ENCODE assay signal across 9 mouse cellular contexts in the genomic region with DNA sequence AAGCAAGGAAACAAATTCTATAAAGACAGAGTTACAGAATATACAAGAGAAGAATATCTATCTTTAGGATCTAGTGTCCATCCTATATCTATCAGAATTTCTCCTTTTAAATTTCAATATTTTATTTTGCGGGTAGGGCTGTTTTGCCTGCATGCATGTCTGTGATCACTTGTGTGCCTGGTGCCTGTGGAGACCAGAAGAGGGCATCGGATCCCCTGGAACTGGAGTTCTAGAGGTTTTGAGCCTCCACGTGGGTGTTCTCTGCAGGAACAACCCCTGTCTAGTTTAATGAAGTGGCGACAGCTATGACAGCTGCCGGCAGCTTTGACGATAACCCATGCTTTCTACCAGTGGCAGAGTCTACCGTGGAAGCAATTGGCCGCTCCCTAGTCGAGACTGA. TPM values are rescaled to one million over a fixed set of nuclear protein-coding genes. Genes with fewer than 3 reads are reported as not detected.
DNase-seq lines count a peak whose midpoint lies in the region; ATAC-seq and TF ChIP-seq lines count a peak whose summit lies in the region.
"Had no signal": no experiment of that assay in that cellular context is flagged by ENCODE, and none has a peak within 500 bp of the region (broad histone marks: within the 10 kb centered on the region; RNA-seq: fewer than 3 reads in every experiment).

No protein-coding gene starts in this region.

- TF ChIP-seq CTCF in E14TG2a.4 (conservative IDR thresholded peaks at IDR 0.05; ENCODE audit: low read length), result no peak
- peak; percentile 34 for TF ChIP-seq CTCF in cortical plate, adult 2 months (IDR thresholded peaks at IDR 0.05; ENCODE audit: extremely low read depth, insufficient read depth, low read length)

- peaks cover 4% of the 10 kb centered on the region for H3K9me3 ChIP-seq in E14TG2a.4 (ENCODE audit: low read length)
- no peaks in the 10 kb centered on the region for H3K9me3 ChIP-seq in lung, embryonic 15.5 days

- WGBS in lung, embryonic 15.5 days, result 11% methylated on average over 9 of the region's 9 CpGs

- H3K4me2 ChIP-seq in lung, embryonic 15.5 days, result peak overlapping the region; percentile 44

- H3K27ac ChIP-seq in cortical plate, adult 2 months (ENCODE audit: insufficient read depth, low read length), result no peak overlapping the region
- no peak overlapping the region for H3K27ac ChIP-seq in lung, embryonic 15.5 days

- no peak for TF ChIP-seq POLR2A in cortical plate, adult 2 months (IDR thresholded peaks at IDR 0.05; ENCODE audit: extremely low read depth, insufficient read depth, low read length)

- H3K4me1 ChIP-seq in E14TG2a.4 (replicated peaks; ENCODE audit: low read depth, low read length), result peaks cover 49% of the 10 kb centered on the region
- no peaks in the 10 kb centered on the region for H3K4me1 ChIP-seq in cortical plate, adult 2 months (ENCODE audit: control insufficient read depth, insufficient read depth, low read length)
- H3K4me1 ChIP-seq in lung, embryonic 15.5 days, result peaks cover 18% of the 10 kb centered on the region

- peak; percentile 72; the same call in 1 of the 2 replicates for ATAC-seq in lung, embryonic 15.5 days (ENCODE audit: borderline replicate concordance, extremely low read depth, low FRiP score, low TSS enrichment)

- H3K9ac ChIP-seq in lung, embryonic 15.5 days, result no peak overlapping the region

- no peaks in the 10 kb centered on the region for H3K27me3 ChIP-seq in E14TG2a.4 (ENCODE audit: insufficient read depth, low read length)
- peaks cover 29% of the 10 kb centered on the region for H3K27me3 ChIP-seq in lung, embryonic 15.5 days
- H3K27me3 ChIP-seq in splenic B cell, adult 2 months (ENCODE audit: control insufficient read depth, insufficient read depth, low read length, poor library complexity, severe bottlenecking), result no peaks in the 10 kb centered on the region

- intact Hi-C loops in heart, postnatal 10 days (cut with DNase I), result loop anchor here (5.0 kb wide), 1 partner anchor 74 kb away; no protein-coding TSS in a partner anchor

- 0 out of 2 replicates have a peak overlapping the region, but pooled peaks have one; percentile 10 for H3K4me3 ChIP-seq in E14TG2a.4 (replicated peaks; ENCODE audit: low read length)
- H3K4me3 ChIP-seq in cortical plate, adult 2 months (ENCODE audit: insufficient read depth, low read length), result no peak overlapping the region
- no peak overlapping the region for H3K4me3 ChIP-seq in lung, embryonic 15.5 days

- no peaks in the 10 kb centered on the region for H3K36me3 ChIP-seq in E14TG2a.4 (ENCODE audit: insufficient read depth, low read length)
- no peaks in the 10 kb centered on the region for H3K36me3 ChIP-seq in lung, embryonic 15.5 days
- no peaks in the 10 kb centered on the region for H3K36me3 ChIP-seq in splenic B cell, adult 2 months (ENCODE audit: control insufficient read depth, insufficient read depth, low read length, poor library complexity, severe bottlenecking)

- DNase-seq in adrenal gland, adult (ENCODE audit: inconsistent age in 2 of 2, low spot score in 1 of 2), result peak; percentile 45 to 79
- DNase-seq in adrenal gland, postnatal 4 days (ENCODE audit: low spot score in 2 of 2), result no peak
- DNase-seq in heart, postnatal 10 days, result peak; percentile 64 to 70
- DNase-seq in kidney, postnatal 4 days, result peak; percentile 54 to 71
- peak; percentile 8 for DNase-seq in splenic B cell, adult 2 months (ENCODE audit: low read depth, low spot score)

RNA-seq across cellular contexts. Expression of gene Pdzk1, which starts 16.0 kb away (rescaled TPM):
- 10 to 100 TPM in 1 of 2 experiments, 1 to 10 TPM in 1; 7.2 to 40.4 TPM for total RNA-seq in adrenal gland, postnatal 4 days (2021)
- 0.17 and 0.19 TPM in 2 replicates for polyA plus RNA-seq in cortical plate, adult 2 months (2012; rRNA removed)
- total RNA-seq in heart, postnatal 10 days (2021), result under 1 TPM; 0.17 to 0.31 TPM
- polyA plus RNA-seq in lung, embryonic 15.5 days (2015; fragmentation: Nextera tagmentation; extraction: Ambion mirVana), result 0.14 and 0.42 TPM in 2 replicates
- total RNA-seq: left cerebral cortex, postnatal 10 days had no signal

RNA-seq across cellular contexts. Expression of gene Cd160, which starts 16.0 kb away (rescaled TPM):
- total RNA-seq in adrenal gland, postnatal 4 days (2021), result under 1 TPM in 1 of 2 experiments, not detected in 1; 0.48 TPM
- polyA plus RNA-seq in cortical plate, adult 2 months (2012; rRNA removed), result 0.06 TPM in 1 of 2 replicates, not detected in the other
- not detected for total RNA-seq in heart, postnatal 10 days (2021)
- 0.15 and 1.6 TPM in 2 replicates for polyA plus RNA-seq in lung, embryonic 15.5 days (2015; fragmentation: Nextera tagmentation; extraction: Ambion mirVana)
- total RNA-seq: left cerebral cortex, postnatal 10 days had no signal

Comparison
In these comparisons a context has a peak if more than half of its experiments do, and no peak if none do; other contexts are left out.
1. DNase-seq: peak in adrenal gland, adult (2 of 2), heart, postnatal 10 days (2 of 2), kidney, postnatal 4 days (2 of 2) and splenic B cell, adult 2 months (single experiment); none in adrenal gland, postnatal 4 days (0 of 2).
2. RNA of gene Pdzk1, which starts 16.0 kb away (total RNA-seq): 7.2 to 40.4 TPM in adrenal gland, postnatal 4 days; 0.17 to 0.31 TPM in heart, postnatal 10 days; every median in the first group is over 4 times any median in the second.